Mouse (Mus musculus): ENCODE measurements around the gene Kcnk1. TPM values are rescaled to one million over a fixed set of nuclear protein-coding genes. Genes with fewer than 3 reads are reported as not detected.

The Kcnk1 gene
- polyA plus RNA-seq, 1 experiment from 2014 or later = 2.4 TPM

Other genes starting within 250 kb of the Kcnk1 start
- 0.15 and 0.42 TPM in 2 replicates for gene Pcnx2, start 96.9 kb upstream of the Kcnk1 start, polyA plus RNA-seq (2015; fragmentation: Nextera tagmentation; extraction: Ambion mirVana)
- gene Map3k21, start 84.7 kb upstream of the Kcnk1 start, polyA plus RNA-seq (2015; fragmentation: Nextera tagmentation; extraction: Ambion mirVana) = 0.14 and 0.27 TPM in 2 replicates

Measured in heart, embryonic 15.5 days (tissue).